In the genomic region with DNA sequence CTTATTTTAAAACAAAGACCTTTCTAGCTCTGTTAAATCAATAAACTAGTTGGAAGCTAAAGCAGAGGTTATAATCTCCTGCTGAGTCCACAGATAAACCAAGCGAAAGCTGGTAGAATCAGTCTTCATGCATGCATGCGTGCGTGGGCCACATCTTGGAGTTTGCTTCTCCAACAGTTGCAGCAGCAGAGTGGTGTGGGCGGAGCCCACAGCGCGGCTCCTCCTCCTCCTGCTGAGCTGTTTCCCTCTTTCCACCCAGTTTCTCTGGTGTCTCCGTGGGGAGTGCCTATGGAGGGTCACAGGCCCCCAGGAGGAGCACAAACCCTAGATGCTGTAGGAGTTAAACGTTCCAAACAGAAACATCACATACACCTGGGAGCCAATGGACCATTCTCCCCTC, we compare ENCODE assay signal across 13 mouse cellular contexts. TPM values are rescaled to one million over a fixed set of nuclear protein-coding genes. Genes with fewer than 3 reads are reported as not detected.
A peak's percentile ranks its signal among the peaks of the same experiment; 100 is the strongest.
DNase-seq lines count a peak whose midpoint lies in the region; ATAC-seq and TF ChIP-seq lines count a peak whose summit lies in the region.
"Had no signal": no experiment of that assay in that cellular context is flagged by ENCODE, and none has a peak within 500 bp of the region (broad histone marks: within the 10 kb centered on the region; RNA-seq: fewer than 3 reads in every experiment).

No protein-coding gene starts in this region.

- no peak for TF ChIP-seq CTCF in heart, postnatal 0 days (IDR thresholded peaks at IDR 0.05; ENCODE audit: low read depth)

- no peak overlapping the region for H3K9ac ChIP-seq in heart, postnatal 0 days (replicated peaks; ENCODE audit: low read depth, low read length)
- no peak overlapping the region for H3K9ac ChIP-seq in forebrain, embryonic 13.5 days
- no peak overlapping the region for H3K9ac ChIP-seq in forebrain, embryonic 15.5 days (replicated peaks)
- H3K9ac ChIP-seq: liver, embryonic 12.5 days; midbrain, embryonic 12.5 days had no signal

- H3K79me2 ChIP-seq in macrophage (ENCODE audit: inconsistent target): no peaks in the 10 kb centered on the region

- no peak for TF ChIP-seq EP300 in heart, postnatal 0 days (IDR thresholded peaks at IDR 0.05; ENCODE audit: low read depth)

- no peaks in the 10 kb centered on the region for H3K36me3 ChIP-seq in heart, postnatal 0 days (replicated peaks; ENCODE audit: control insufficient read depth, insufficient read depth, low read length)
- H3K36me3 ChIP-seq in macrophage (ENCODE audit: inconsistent target): no peaks in the 10 kb centered on the region
- no peaks in the 10 kb centered on the region for H3K36me3 ChIP-seq in forebrain, embryonic 13.5 days (ENCODE audit: poor library complexity, severe bottlenecking)
- no peaks in the 10 kb centered on the region for H3K36me3 ChIP-seq in forebrain, embryonic 15.5 days
- H3K36me3 ChIP-seq: liver, embryonic 12.5 days; midbrain, embryonic 12.5 days had no signal

- no peaks in the 10 kb centered on the region for H3K9me3 ChIP-seq in heart, postnatal 0 days (replicated peaks; ENCODE audit: control insufficient read depth, low read length)
- no peaks in the 10 kb centered on the region for H3K9me3 ChIP-seq in forebrain, embryonic 13.5 days (replicated peaks)
- H3K9me3 ChIP-seq in forebrain, embryonic 15.5 days: no peaks in the 10 kb centered on the region
- H3K9me3 ChIP-seq: liver, embryonic 12.5 days; midbrain, embryonic 12.5 days had no signal

- H3K4me3 ChIP-seq in heart, postnatal 0 days (ENCODE audit: low read depth, low read length): no peak overlapping the region
- peak overlapping the region; percentile 12; the same call in 1 of the 2 replicates for H3K4me3 ChIP-seq in macrophage (ENCODE audit: inconsistent target)
- no peak overlapping the region for H3K4me3 ChIP-seq in forebrain, embryonic 13.5 days
- no peak overlapping the region for H3K4me3 ChIP-seq in forebrain, embryonic 15.5 days
- H3K4me3 ChIP-seq: liver, embryonic 12.5 days; midbrain, embryonic 12.5 days had no signal

- H3K4me2 ChIP-seq in heart, postnatal 0 days (ENCODE audit: low read depth, low read length): 0 out of 2 replicates have a peak overlapping the region, but pooled peaks have one; percentile 0
- H3K4me2 ChIP-seq in forebrain, embryonic 13.5 days: no peak overlapping the region
- no peak overlapping the region for H3K4me2 ChIP-seq in forebrain, embryonic 15.5 days (replicated peaks)
- H3K4me2 ChIP-seq: liver, embryonic 12.5 days; midbrain, embryonic 12.5 days had no signal

- ATAC-seq in heart, postnatal 0 days (ENCODE audit: insufficient read depth, low read depth): no peak
- ATAC-seq in forebrain, embryonic 13.5 days: no peak
- no peak for ATAC-seq in forebrain, embryonic 15.5 days (replicated peaks)
- ATAC-seq: hindbrain, postnatal 0 days; liver, embryonic 12.5 days had no signal

- no peak for DNase-seq in heart, postnatal 0 days (ENCODE audit: low spot score)
- no peak for DNase-seq in heart, postnatal 4 days
- peak; percentile 17 for DNase-seq in urinary bladder, postnatal 14 days (ENCODE audit: low spot score)
- DNase-seq in urinary bladder, postnatal 25 days (ENCODE audit: low spot score): no peak
- DNase-seq in layer of hippocampus, postnatal 10 days (ENCODE audit: low spot score in 2 of 2): no peak

- WGBS in heart, postnatal 0 days: 42% methylated on average over 8 of the region's 8 CpGs
- WGBS in macrophage (ENCODE audit: missing documents): 38% methylated on average over 8 of the region's 8 CpGs
- 57% methylated on average over 8 of the region's 8 CpGs for WGBS in forebrain, embryonic 13.5 days
- WGBS in forebrain, embryonic 15.5 days: 54% methylated on average over 8 of the region's 8 CpGs

- H3K27me3 ChIP-seq in heart, postnatal 0 days (ENCODE audit: control insufficient read depth, insufficient read depth, low read length): 0 out of 2 replicates have a peak, but pooled peaks cover 5% of the 10 kb centered on the region
- no peaks in the 10 kb centered on the region for H3K27me3 ChIP-seq in forebrain, embryonic 13.5 days
- H3K27me3 ChIP-seq in forebrain, embryonic 15.5 days: no peaks in the 10 kb centered on the region
- H3K27me3 ChIP-seq: midbrain, embryonic 12.5 days had no signal

- H3K27ac ChIP-seq in heart, postnatal 0 days (ENCODE audit: low read depth): no peak overlapping the region
- peak overlapping the region; percentile 52 for H3K27ac ChIP-seq in macrophage
- no peak overlapping the region for H3K27ac ChIP-seq in forebrain, embryonic 13.5 days
- no peak overlapping the region for H3K27ac ChIP-seq in forebrain, embryonic 15.5 days (replicated peaks)
- H3K27ac ChIP-seq: hindbrain, postnatal 0 days; liver, embryonic 12.5 days; midbrain, embryonic 12.5 days had no signal

- no peaks in the 10 kb centered on the region for H3K4me1 ChIP-seq in heart, postnatal 0 days (ENCODE audit: control insufficient read depth, insufficient read depth)
- H3K4me1 ChIP-seq in forebrain, embryonic 13.5 days: peaks cover 3% of the 10 kb centered on the region; the same call in 1 of the 2 replicates
- peaks cover 12% of the 10 kb centered on the region for H3K4me1 ChIP-seq in forebrain, embryonic 15.5 days
- H3K4me1 ChIP-seq: liver, embryonic 12.5 days had no signal

RNA-seq across cellular contexts. Expression of gene Art2b, which starts 47.9 kb away (rescaled TPM):
- not detected in 2 replicates for total RNA-seq in heart, postnatal 0 days (2014; rRNA removed; ENCODE audit: low replicate concordance)
- not detected in 2 replicates for polyA plus RNA-seq in heart, postnatal 0 days (2015; fragmentation: Nextera tagmentation; extraction: Ambion mirVana)
- total RNA-seq in heart, postnatal 4 days (2021): not detected
- total RNA-seq in macrophage (2018; cell fraction: chromatin; rRNA removed): 1 to 10 TPM in 13 of 26 experiments, under 1 TPM in 3, not detected in 10; 0.41 to 6.5 (median 3.6) TPM
- 1 to 10 TPM in 13 of 26 experiments, under 1 TPM in 13; 0.14 to 5.2 (median 0.97) TPM for total RNA-seq in macrophage (2018; cell fraction: cytosol; rRNA removed)
- total RNA-seq in macrophage (2018; cell fraction: nucleus; rRNA removed): 1 to 10 TPM in 17 of 26 experiments, under 1 TPM in 5, not detected in 4; 0.30 to 7.8 (median 3.0) TPM
- 1.4 to 1.6 TPM in 2 of 3 replicates, not detected in the other for polyA plus RNA-seq in macrophage (2018)
- not detected in 2 replicates for polyA plus RNA-seq in forebrain, embryonic 13.5 days (2015; fragmentation: Nextera tagmentation; extraction: Ambion mirVana)
- polyA plus RNA-seq in forebrain, embryonic 15.5 days (2015; fragmentation: Nextera tagmentation; extraction: Ambion mirVana): not detected in 2 replicates
- total RNA-seq in layer of hippocampus, postnatal 10 days (2021): not detected
- total RNA-seq: adrenal gland, postnatal 36 days; hindbrain, postnatal 0 days; layer of hippocampus, postnatal 25 days had no signal
- polyA plus RNA-seq: hindbrain, postnatal 0 days; midbrain, embryonic 12.5 days had no signal
